Comparison of ENCODE assay signal across 13 mouse cellular contexts in the genomic region with DNA sequence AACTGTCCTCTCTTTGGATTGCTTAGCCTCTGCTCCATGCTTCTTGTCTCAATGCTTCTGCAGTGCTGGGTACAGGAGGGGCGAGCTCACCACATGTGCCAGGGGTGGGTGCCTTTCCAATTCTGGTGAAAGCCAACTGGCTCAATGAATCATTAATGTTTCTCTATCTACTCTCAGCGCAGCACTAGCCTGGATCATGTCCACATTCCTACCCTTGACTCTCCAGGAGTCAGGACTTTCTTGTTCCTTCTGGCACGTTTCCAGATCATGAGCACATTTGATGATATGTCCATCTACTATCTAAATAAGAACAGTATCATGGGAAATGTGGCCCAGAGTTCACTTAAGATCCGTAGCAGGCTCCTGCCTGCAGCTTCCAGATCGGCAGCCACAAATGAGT.
DNase-seq lines count a peak whose midpoint lies in the region; ATAC-seq and TF ChIP-seq lines count a peak whose summit lies in the region.
"Had no signal": no experiment of that assay in that cellular context is flagged by ENCODE, and none has a peak within 500 bp of the region (broad histone marks: within the 10 kb centered on the region; RNA-seq: fewer than 3 reads in every experiment).

No protein-coding gene starts in this region.

- H3K36me3 ChIP-seq in heart, embryonic 12.5 days = no peaks in the 10 kb centered on the region
- H3K36me3 ChIP-seq in heart, embryonic 10.5 days = no peaks in the 10 kb centered on the region
- H3K36me3 ChIP-seq in kidney, postnatal 0 days (ENCODE audit: insufficient read depth, low read length) = no peaks in the 10 kb centered on the region
- H3K36me3 ChIP-seq in kidney, embryonic 15.5 days = no peaks in the 10 kb centered on the region
- no peaks in the 10 kb centered on the region for H3K36me3 ChIP-seq in heart, postnatal 0 days (replicated peaks; ENCODE audit: control insufficient read depth, insufficient read depth, low read length)

- TF ChIP-seq CTCF in kidney, postnatal 0 days (IDR thresholded peaks at IDR 0.05; ENCODE audit: low read depth) = no peak
- no peak for TF ChIP-seq CTCF in heart, postnatal 0 days (IDR thresholded peaks at IDR 0.05; ENCODE audit: low read depth)

- 0 out of 2 replicates have a peak overlapping the region, but pooled peaks have one; percentile 7 for H3K4me2 ChIP-seq in heart, embryonic 12.5 days
- no peak overlapping the region for H3K4me2 ChIP-seq in kidney, postnatal 0 days (ENCODE audit: low read length)
- no peak overlapping the region for H3K4me2 ChIP-seq in kidney, embryonic 15.5 days
- H3K4me2 ChIP-seq in heart, postnatal 0 days (ENCODE audit: low read depth, low read length) = peak overlapping the region; percentile 31

- no peak for DNase-seq in heart, embryonic 10.5 days (ENCODE audit: low spot score)
- peak; percentile 13 for DNase-seq in kidney, postnatal 0 days (ENCODE audit: low spot score)
- DNase-seq in MN1 (ENCODE audit: low spot score) = peak; percentile 38
- peak; percentile 41 for DNase-seq in heart, postnatal 0 days (ENCODE audit: low spot score)
- no peak for DNase-seq in B cell, adult 2 months
- no peak for DNase-seq in gastrocnemius, adult 18-20 months (ENCODE audit: low spot score)
- DNase-seq: cerebellum, adult 2 months; gastrocnemius, postnatal 36 days; midbrain, embryonic 14.5 days had no signal

- TF ChIP-seq EP300 in heart, postnatal 0 days (IDR thresholded peaks at IDR 0.05; ENCODE audit: low read depth) = no peak

- WGBS in heart, embryonic 12.5 days = 44% methylated on average over 5 of the region's 5 CpGs
- WGBS in heart, embryonic 10.5 days = 68% methylated on average over 5 of the region's 5 CpGs
- 59% methylated on average over 5 of the region's 5 CpGs for WGBS in kidney, postnatal 0 days
- 68% methylated on average over 5 of the region's 5 CpGs for WGBS in kidney, embryonic 15.5 days
- 32% methylated on average over 5 of the region's 5 CpGs for WGBS in heart, postnatal 0 days

- H3K9me3 ChIP-seq in heart, embryonic 12.5 days (replicated peaks) = no peaks in the 10 kb centered on the region
- no peaks in the 10 kb centered on the region for H3K9me3 ChIP-seq in heart, embryonic 10.5 days
- no peaks in the 10 kb centered on the region for H3K9me3 ChIP-seq in kidney, postnatal 0 days (replicated peaks; ENCODE audit: low read length)
- no peaks in the 10 kb centered on the region for H3K9me3 ChIP-seq in kidney, embryonic 15.5 days (replicated peaks)
- H3K9me3 ChIP-seq in heart, postnatal 0 days (replicated peaks; ENCODE audit: control insufficient read depth, low read length) = no peaks in the 10 kb centered on the region

- peak; percentile 63; the same call in 1 of the 2 replicates for ATAC-seq in heart, embryonic 12.5 days (ENCODE audit: insufficient number of reproducible peaks, low FRiP score)
- no peak for ATAC-seq in kidney, postnatal 0 days (replicated peaks; ENCODE audit: low FRiP score, low read depth)
- ATAC-seq in kidney, embryonic 15.5 days (replicated peaks; ENCODE audit: low FRiP score) = no peak; the same call in 1 of the 2 replicates
- no peak for ATAC-seq in heart, postnatal 0 days (ENCODE audit: insufficient read depth, low read depth)
- ATAC-seq: hindbrain, embryonic 16.5 days had no signal

- H3K4me3 ChIP-seq in heart, embryonic 12.5 days = no peak overlapping the region
- no peak overlapping the region for H3K4me3 ChIP-seq in heart, embryonic 10.5 days
- H3K4me3 ChIP-seq in kidney, postnatal 0 days (replicated peaks; ENCODE audit: low read depth, low read length) = no peak overlapping the region
- no peak overlapping the region for H3K4me3 ChIP-seq in kidney, embryonic 15.5 days (replicated peaks)
- no peak overlapping the region for H3K4me3 ChIP-seq in heart, postnatal 0 days (ENCODE audit: low read depth, low read length)

- H3K9ac ChIP-seq in heart, embryonic 12.5 days = no peak overlapping the region
- H3K9ac ChIP-seq in kidney, postnatal 0 days (ENCODE audit: low read depth, low read length) = no peak overlapping the region
- H3K9ac ChIP-seq in kidney, embryonic 15.5 days = no peak overlapping the region
- H3K9ac ChIP-seq in heart, postnatal 0 days (replicated peaks; ENCODE audit: low read depth, low read length) = no peak overlapping the region

- H3K4me1 ChIP-seq in heart, embryonic 12.5 days (replicated peaks) = peaks cover 7% of the 10 kb centered on the region
- H3K4me1 ChIP-seq in heart, embryonic 10.5 days = no peaks in the 10 kb centered on the region
- no peaks in the 10 kb centered on the region for H3K4me1 ChIP-seq in kidney, postnatal 0 days (replicated peaks; ENCODE audit: insufficient read depth, low read length)
- 0 out of 2 replicates have a peak, but pooled peaks cover 2% of the 10 kb centered on the region for H3K4me1 ChIP-seq in kidney, embryonic 15.5 days
- H3K4me1 ChIP-seq in heart, postnatal 0 days (ENCODE audit: control insufficient read depth, insufficient read depth) = peaks cover 10% of the 10 kb centered on the region

- H3K27me3 ChIP-seq in heart, embryonic 12.5 days (replicated peaks) = no peaks in the 10 kb centered on the region
- no peaks in the 10 kb centered on the region for H3K27me3 ChIP-seq in heart, embryonic 10.5 days (ENCODE audit: insufficient read depth, poor library complexity, severe bottlenecking)
- H3K27me3 ChIP-seq in kidney, postnatal 0 days (ENCODE audit: insufficient read depth, low read length) = no peaks in the 10 kb centered on the region
- no peaks in the 10 kb centered on the region for H3K27me3 ChIP-seq in kidney, embryonic 15.5 days
- no peaks in the 10 kb centered on the region for H3K27me3 ChIP-seq in heart, postnatal 0 days (ENCODE audit: control insufficient read depth, insufficient read depth, low read length)

- H3K27ac ChIP-seq in heart, embryonic 12.5 days (ENCODE audit: poor library complexity, severe bottlenecking) = peak overlapping the region; percentile 62
- no peak overlapping the region; the same call in 1 of the 2 replicates for H3K27ac ChIP-seq in heart, embryonic 10.5 days
- H3K27ac ChIP-seq in kidney, postnatal 0 days = no peak overlapping the region
- H3K27ac ChIP-seq in kidney, embryonic 15.5 days = no peak overlapping the region
- no peak overlapping the region; the same call in 1 of the 2 replicates for H3K27ac ChIP-seq in heart, postnatal 0 days (ENCODE audit: low read depth)
- H3K27ac ChIP-seq: macrophage had no signal

Comparison
In these comparisons a context has a peak if more than half of its experiments do, and no peak if none do; other contexts are left out.
1. DNase-seq: peak in kidney, postnatal 0 days (single experiment), MN1 (single experiment) and heart, postnatal 0 days (single experiment); none in heart, embryonic 10.5 days (single experiment), B cell, adult 2 months (0 of 2) and gastrocnemius, adult 18-20 months (single experiment).
2. H3K4me2 ChIP-seq: peak in heart, embryonic 12.5 days (single experiment) and heart, postnatal 0 days (single experiment); none in kidney, postnatal 0 days (single experiment) and kidney, embryonic 15.5 days (single experiment).